Mouse (Mus musculus) liver, adult 2 months (tissue): Measurements from ENCODE around the gene Nod1.

Source experiments
- CTCF ChIP-seq: fragments of 200-500 bp; IDR thresholded peaks from 2 replicates; pipeline ENCODE4 v1.5.1; 2011; ENCODE audit warnings: low read depth, low read length, control low read depth
- POLR2A ChIP-seq: fragments of 200-500 bp; IDR thresholded peaks from 2 replicates; pipeline ENCODE4 v1.6.1; 2011; ENCODE audit warnings: low read length, control low read depth; ENCODE audit not compliant: insufficient read depth; ENCODE audit errors: extremely low read depth

DNA sequence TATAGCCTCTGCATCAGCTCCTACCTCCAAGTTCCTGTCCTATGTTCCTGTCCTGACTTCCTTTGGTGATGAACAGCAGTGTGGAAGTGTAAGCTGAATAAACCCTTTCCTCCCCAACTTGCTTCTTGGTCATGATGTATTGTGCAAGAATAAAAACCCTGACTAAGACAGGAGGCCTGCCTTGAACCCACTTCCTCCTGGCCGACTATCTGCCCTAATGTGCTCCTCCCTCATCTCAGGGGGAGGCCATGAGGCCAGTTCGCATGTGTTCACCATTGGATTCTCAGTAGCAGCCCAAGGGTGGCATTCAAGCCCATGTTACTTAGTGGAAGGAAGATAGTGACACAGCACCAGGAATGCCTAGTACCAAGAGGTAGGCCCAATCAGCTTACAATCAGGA lies 45.5 kb downstream of the Nod1 start:
- no peak for TF ChIP-seq POLR2A
- TF ChIP-seq CTCF = no peak
